Mouse (Mus musculus): ENCODE measurements around the gene Serpina7. TPM values are rescaled to one million over a fixed set of nuclear protein-coding genes. Genes with fewer than 3 reads are reported as not detected.

Gene Serpina7
- total and polyA plus RNA-seq, 3 experiments: not detected

DNA sequence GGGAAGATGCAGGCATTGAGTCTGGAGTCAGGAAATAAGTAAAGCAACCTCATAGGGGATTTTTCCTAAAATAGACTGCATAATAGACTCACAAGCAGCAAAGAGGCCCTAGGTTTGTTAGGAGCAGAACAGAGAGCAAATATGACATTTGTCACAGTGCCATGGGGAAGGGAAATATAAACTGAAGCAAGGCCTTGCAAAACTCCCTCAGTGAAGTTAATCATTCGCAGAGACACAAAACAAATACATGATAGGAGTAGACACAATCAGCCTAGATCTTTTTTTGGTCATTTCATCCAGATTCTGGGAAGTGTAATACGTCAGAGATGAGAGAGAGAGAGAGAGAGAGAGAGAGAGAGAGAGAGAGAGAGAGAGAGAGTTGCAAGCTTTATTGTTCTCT lies 45.7 kb downstream of the Serpina7 start:
- no peak overlapping the region for H3K27ac ChIP-seq (ENCODE audit: insufficient read depth, low read depth)
- H3K4me2 ChIP-seq (ENCODE audit: insufficient read depth, low read depth, poor library complexity, severe bottlenecking): no peak overlapping the region
- no peaks in the 10 kb centered on the region for H3K79me2 ChIP-seq (replicated peaks; ENCODE audit: control insufficient read depth, extremely low read depth, insufficient read depth, poor library complexity, severe bottlenecking)
- H3K4me1 ChIP-seq (ENCODE audit: control insufficient read depth in 1 of 2, insufficient read depth in 2 of 2): no peaks in the 10 kb centered on the region
- no peaks in the 10 kb centered on the region for H3K9me3 ChIP-seq (replicated peaks; ENCODE audit: low read length)
- DNase-seq (ENCODE audit: extremely low read depth): no peak
- dilution Hi-C loops (cut with MboI; ENCODE audit: extremely low pct_ligation_motif_present, extremely low pct_unique_long_range_greater_than_20kb, low sequenced_read_pairs) (no loop called here), in situ Hi-C loops (cut with MboI; ENCODE audit: low pct_ligation_motif_present, low pct_unique_long_range_greater_than_20kb, low sequenced_read_pairs) (no loop called here)
- no peak overlapping the region for H3K9ac ChIP-seq (ENCODE audit: insufficient read depth, low read depth)
- no peaks in the 10 kb centered on the region for H3K27me3 ChIP-seq (replicated peaks)
- no peaks in the 10 kb centered on the region for H3K36me3 ChIP-seq (replicated peaks in 1 of 2; ENCODE audit: control insufficient read depth in 1 of 2, insufficient read depth in 1 of 2, low read length in 1 of 2)
- H3K4me3 ChIP-seq (replicated peaks in 1 of 3; ENCODE audit: low read depth in 2 of 3, low read length in 2 of 3, poor library complexity in 1 of 3): no peak overlapping the region
- TF ChIP-seq POLR2A (IDR thresholded peaks at IDR 0.05; ENCODE audit: low read depth, low read length) (no peak), E2F4 (IDR thresholded peaks at IDR 0.05; ENCODE audit: insufficient replicate concordance, low read depth, low read length) (no peak), HCFC1 (IDR thresholded peaks at IDR 0.05; ENCODE audit: low read depth, low read length) (no peak), MYC (IDR thresholded peaks at IDR 0.05; ENCODE audit: low read depth, low read length) (no peak), NELFE (IDR thresholded peaks at IDR 0.05; ENCODE audit: low read depth, low read length) (no peak)

DNA sequence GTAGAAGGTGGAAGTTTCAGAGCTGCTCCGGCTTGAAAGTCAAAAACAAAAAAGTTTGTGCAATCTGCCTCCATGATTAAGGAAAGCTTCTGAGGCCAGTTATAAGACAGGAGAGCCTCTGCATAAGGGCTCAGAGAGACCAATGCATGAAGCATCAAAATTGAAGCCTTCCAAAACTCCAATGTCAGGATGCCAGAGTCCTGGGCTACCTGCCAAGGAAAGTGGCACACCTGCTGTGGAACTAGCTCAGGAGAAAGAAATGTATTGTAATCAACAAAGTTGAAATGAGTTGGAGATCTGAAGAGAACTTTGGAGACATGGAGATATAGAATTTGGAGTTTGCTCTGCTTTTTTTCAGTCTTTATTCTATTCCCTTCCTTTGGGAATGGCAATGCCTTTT lies 47.4 kb downstream of the Serpina7 start:
- no peak for DNase-seq (ENCODE audit: extremely low read depth)
- dilution Hi-C loops (cut with MboI; ENCODE audit: extremely low pct_ligation_motif_present, extremely low pct_unique_long_range_greater_than_20kb, low sequenced_read_pairs): no loop called here
- H3K27me3 ChIP-seq (replicated peaks): no peaks in the 10 kb centered on the region

More for the DNA sequence above, 47.4 kb downstream of the Serpina7 start:
- no peak overlapping the region for H3K4me2 ChIP-seq (ENCODE audit: insufficient read depth, low read depth, poor library complexity, severe bottlenecking)
- no peaks in the 10 kb centered on the region for H3K36me3 ChIP-seq (replicated peaks in 1 of 2; ENCODE audit: control insufficient read depth in 1 of 2, insufficient read depth in 1 of 2, low read length in 1 of 2)
- no peaks in the 10 kb centered on the region for H3K9me3 ChIP-seq (replicated peaks; ENCODE audit: low read length)
- in situ Hi-C loops (cut with MboI; ENCODE audit: low pct_ligation_motif_present, low pct_unique_long_range_greater_than_20kb, low sequenced_read_pairs): no loop called here
- no peak overlapping the region for H3K9ac ChIP-seq (ENCODE audit: insufficient read depth, low read depth)
- no peaks in the 10 kb centered on the region for H3K79me2 ChIP-seq (replicated peaks; ENCODE audit: control insufficient read depth, extremely low read depth, insufficient read depth, poor library complexity, severe bottlenecking)
- H3K4me3 ChIP-seq (replicated peaks in 1 of 3; ENCODE audit: low read depth in 2 of 3, low read length in 2 of 3, poor library complexity in 1 of 3): no peak overlapping the region
- TF ChIP-seq CTCF (conservative IDR thresholded peaks at IDR 0.05 in 1 of 2, IDR thresholded peaks at IDR 0.05 in 1 of 2; ENCODE audit: low read depth in 2 of 2, low read length in 2 of 2) (no peak), E2F4 (IDR thresholded peaks at IDR 0.05; ENCODE audit: insufficient replicate concordance, low read depth, low read length) (no peak), ELF1 (IDR thresholded peaks at IDR 0.05; ENCODE audit: low read depth, low read length) (no peak), EP300 (IDR thresholded peaks at IDR 0.05; ENCODE audit: low read length) (no peak), MEF2A (IDR thresholded peaks at IDR 0.05; ENCODE audit: borderline replicate concordance, low read depth, low read length) (no peak), USF1 (IDR thresholded peaks at IDR 0.05; ENCODE audit: low read depth, low read length) (no peak), USF2 (conservative IDR thresholded peaks at IDR 0.05; ENCODE audit: low read depth, low read length) (no peak), IRF4 (IDR thresholded peaks at IDR 0.05; ENCODE audit: low read depth, low read length) (no peak), TBP (conservative IDR thresholded peaks at IDR 0.05; ENCODE audit: low read depth, low read length) (no peak), POLR2A (IDR thresholded peaks at IDR 0.05; ENCODE audit: low read depth, low read length) (no peak), CHD1 (IDR thresholded peaks at IDR 0.05; ENCODE audit: low read depth, low read length) (no peak), SMC3 (IDR thresholded peaks at IDR 0.05; ENCODE audit: low read depth, low read length) (no peak), ZMIZ1 (IDR thresholded peaks at IDR 0.05; ENCODE audit: low read depth, low read length) (no peak), MXI1 (IDR thresholded peaks at IDR 0.05; ENCODE audit: low read depth, low read length) (no peak)
- H3K4me1 ChIP-seq (ENCODE audit: control insufficient read depth in 1 of 2, insufficient read depth in 2 of 2): no peaks in the 10 kb centered on the region
- no peak overlapping the region for H3K27ac ChIP-seq (ENCODE audit: insufficient read depth, low read depth)

Other genes starting within 250 kb of the Serpina7 start
- not detected in 2 replicates for gene Nrk, start 170.8 kb downstream of the Serpina7 start, total RNA-seq (2012; rRNA removed)
- gene Nrk, start 170.8 kb downstream of the Serpina7 start, total RNA-seq (2014; rRNA removed): not detected in 2 replicates
- gene Nrk, start 170.8 kb downstream of the Serpina7 start, polyA plus RNA-seq (2012; ENCODE audit: insufficient read length, low read depth): not detected in 2 replicates
- gene 4930513O06Rik, start 1.0 kb upstream of the Serpina7 start, total RNA-seq (2012; rRNA removed): not detected in 2 replicates
- gene 4930513O06Rik, start 1.0 kb upstream of the Serpina7 start, total RNA-seq (2014; rRNA removed): not detected in 2 replicates
- gene 4930513O06Rik, start 1.0 kb upstream of the Serpina7 start, polyA plus RNA-seq (2012; ENCODE audit: insufficient read length, low read depth): not detected in 2 replicates
- gene 4933428M09Rik, start 94.0 kb upstream of the Serpina7 start, total RNA-seq (2012; rRNA removed): 0.17 TPM in 1 of 2 replicates, not detected in the other
- gene 4933428M09Rik, start 94.0 kb upstream of the Serpina7 start, total RNA-seq (2014; rRNA removed): not detected in 2 replicates
- not detected in 2 replicates for gene 4933428M09Rik, start 94.0 kb upstream of the Serpina7 start, polyA plus RNA-seq (2012; ENCODE audit: insufficient read length, low read depth)
- gene Mum1l1, start 124.8 kb upstream of the Serpina7 start, total RNA-seq (2012; rRNA removed): 3.7 and 3.9 TPM in 2 replicates
- gene Mum1l1, start 124.8 kb upstream of the Serpina7 start, total RNA-seq (2014; rRNA removed): 15.0 and 15.5 TPM in 2 replicates
- 4.4 and 4.5 TPM in 2 replicates for gene Mum1l1, start 124.8 kb upstream of the Serpina7 start, polyA plus RNA-seq (2012; ENCODE audit: insufficient read length, low read depth)
- gene Trap1a, start 248.4 kb upstream of the Serpina7 start, total RNA-seq (2012; rRNA removed): not detected in 2 replicates
- gene Trap1a, start 248.4 kb upstream of the Serpina7 start, total RNA-seq (2014; rRNA removed): not detected in 2 replicates
- 0.20 and 0.26 TPM in 2 replicates for gene Trap1a, start 248.4 kb upstream of the Serpina7 start, polyA plus RNA-seq (2012; ENCODE audit: insufficient read length, low read depth)

All from CH12.LX (cell line).